Mouse (Mus musculus) ovary, adult 18-20 months (tissue): ENCODE data around the gene AI987944.

Experiments
- DNase-seq: peaks from one replicate; pipeline ENCODE4 v3.0.0; 2022; ENCODE audit warnings: low spot score, mixed read lengths

Gene AI987944

GRCm38 (mm10) chr7:41393048-41393971 lies at the start of gene AI987944:
Gene AI987944, minus strand, starts transcription at chr7:41393379.
- peak; percentile 77 for DNase-seq

- DNase-seq = no peak
Observed at GRCm38 (mm10) chr7:41394130-41394529, 951 bp upstream of the AI987944 start.
